Mouse (Mus musculus) T-helper 2 cell (primary cell): ENCODE data around the gene Olfr812.
"Not testable (repeated sequence)": the region's sequence is repeated elsewhere in the genome, so short reads cannot be mapped to it uniquely, and the experiment has no call there.

Experiments
- in situ Hi-C: fragments of 300-600 bp; cut with MboI, MseI; formaldehyde crosslinking; loops from one replicate; pipeline ENCODE4 v1.15.1; 2025; ENCODE audit warnings: high pct_unique_total_duplicates

Olfr812 gene

DNA sequence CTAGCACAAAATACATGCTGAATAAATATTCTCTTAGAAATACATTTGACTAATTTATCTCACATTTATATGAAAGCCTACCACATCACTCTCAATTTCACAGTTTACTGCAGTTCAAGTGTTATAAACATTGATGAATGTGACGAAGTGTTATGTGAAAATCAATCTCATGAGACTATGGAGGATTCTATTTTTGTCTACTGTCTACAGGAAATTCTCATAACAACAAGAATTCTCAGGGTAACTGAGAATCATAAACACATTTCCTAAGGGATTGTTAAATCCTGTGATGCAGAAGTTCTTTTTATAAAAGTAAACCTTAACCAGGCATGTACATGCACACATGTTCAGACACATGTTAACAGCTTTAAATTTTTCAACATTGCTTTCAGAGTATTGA, at the start of gene Olfr812:
Olfr812 (minus strand) TSS at position 101 of the 400 bp plus-strand sequence.
- in situ Hi-C loops: no loop called here

DNA sequence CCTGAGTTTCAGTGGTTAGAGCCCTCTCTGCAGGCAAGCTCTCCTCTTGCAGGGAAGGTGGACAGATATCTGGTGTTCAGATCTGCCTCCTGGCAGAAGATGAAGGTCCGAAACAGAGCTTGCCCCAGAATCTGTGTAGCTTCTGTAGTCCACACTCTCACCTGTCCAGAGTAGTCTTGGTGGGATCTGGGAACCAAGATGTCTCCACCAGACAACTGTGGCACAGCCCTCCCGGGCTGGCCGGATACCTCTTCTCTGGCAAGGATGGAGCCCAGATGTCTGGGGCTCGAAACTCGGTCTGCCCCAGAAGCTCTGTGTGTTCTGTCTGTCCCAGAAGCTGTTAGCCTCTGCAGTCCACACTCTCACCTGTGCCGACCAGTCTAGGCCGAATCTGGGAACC, 40.0 kb upstream of the Olfr812 start:
- in situ Hi-C loops: no loop called here

DNA sequence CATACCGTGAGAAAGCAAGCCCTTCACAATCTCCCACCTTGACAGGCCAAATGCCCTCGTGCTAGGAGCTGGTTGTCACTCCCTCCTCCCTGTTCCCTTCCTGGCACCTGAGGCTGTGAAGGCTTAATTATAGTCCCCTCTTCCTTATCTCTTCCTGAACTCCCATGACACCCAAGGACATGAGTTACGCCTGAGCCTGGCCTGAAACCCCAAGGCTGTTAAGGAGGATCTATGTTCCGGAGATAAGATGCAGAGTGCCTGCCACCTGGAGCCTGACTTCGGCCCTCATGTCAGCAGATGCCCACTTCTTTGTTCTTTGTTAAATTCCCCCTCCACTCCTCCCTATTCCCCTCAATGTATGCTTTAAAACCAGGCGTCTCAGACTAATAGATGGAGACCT, 39.6 kb upstream of the Olfr812 start:
- in situ Hi-C loops: not testable (repeated sequence)

DNA sequence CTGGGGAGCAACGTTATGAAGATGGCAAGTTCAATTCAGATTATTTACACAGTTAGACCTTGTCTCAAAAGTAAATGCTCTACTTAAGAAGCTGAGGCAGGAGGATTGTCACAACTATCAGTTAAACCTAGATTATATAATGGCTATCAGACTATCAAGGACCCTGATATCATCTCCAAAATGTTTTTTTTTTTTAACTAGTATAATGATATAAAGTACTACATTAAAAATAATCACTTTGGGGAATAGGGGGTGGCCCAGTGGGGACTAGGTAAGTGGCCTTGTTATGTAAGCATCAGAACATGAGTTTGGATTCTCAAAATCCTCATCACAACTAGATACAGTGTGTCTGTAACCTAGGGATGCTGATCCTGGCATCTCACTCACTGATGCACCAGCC, 33.9 kb upstream of the Olfr812 start, which contains the start of gene Olfr814:
Olfr814 (minus strand) TSS at position 101 of the 400 bp plus-strand sequence.
- in situ Hi-C loops: not testable (repeated sequence)

DNA sequence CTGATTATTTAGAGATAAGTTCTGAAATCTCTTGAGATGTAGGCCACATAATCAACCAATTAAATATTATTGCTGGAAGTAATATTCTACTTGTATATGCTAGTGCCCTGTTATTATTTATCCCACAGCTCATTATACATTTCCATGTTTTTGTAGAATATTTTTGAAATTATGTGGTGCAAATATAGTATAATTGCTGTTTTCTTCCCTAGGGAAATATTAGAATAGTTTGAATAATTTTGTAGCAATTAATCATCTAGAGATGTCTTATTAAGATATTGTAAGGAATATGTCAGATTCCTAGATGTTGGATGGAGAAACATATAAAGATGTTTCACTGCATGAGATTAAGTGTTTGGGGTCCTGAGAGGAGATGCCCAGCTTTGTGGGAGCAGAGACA, 9.2 kb upstream of the Olfr812 start, which contains the start of gene Olfr813:
Olfr813 (plus strand) TSS at position 301 of the 400 bp plus-strand sequence.
- in situ Hi-C loops: no loop called here

DNA sequence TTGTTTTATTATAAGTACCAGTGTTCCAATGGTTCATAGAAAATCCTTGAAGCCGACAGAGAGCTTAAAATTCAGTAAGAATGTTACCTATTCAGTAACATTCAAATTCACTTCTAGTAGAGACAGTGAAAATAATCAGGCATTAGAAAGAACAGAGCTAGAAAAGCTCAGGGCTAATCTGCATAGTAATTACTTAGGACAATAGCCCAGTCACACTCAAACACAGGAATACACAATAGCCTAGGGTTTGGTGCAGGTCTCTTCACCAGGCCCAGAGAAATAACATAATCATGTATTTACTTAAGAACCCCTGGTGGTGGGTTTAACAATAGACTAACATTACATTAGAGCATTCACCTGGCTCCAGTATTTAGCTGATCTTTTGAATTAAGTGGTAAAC, 1.4 kb upstream of the Olfr812 start:
- in situ Hi-C loops: no loop called here

DNA sequence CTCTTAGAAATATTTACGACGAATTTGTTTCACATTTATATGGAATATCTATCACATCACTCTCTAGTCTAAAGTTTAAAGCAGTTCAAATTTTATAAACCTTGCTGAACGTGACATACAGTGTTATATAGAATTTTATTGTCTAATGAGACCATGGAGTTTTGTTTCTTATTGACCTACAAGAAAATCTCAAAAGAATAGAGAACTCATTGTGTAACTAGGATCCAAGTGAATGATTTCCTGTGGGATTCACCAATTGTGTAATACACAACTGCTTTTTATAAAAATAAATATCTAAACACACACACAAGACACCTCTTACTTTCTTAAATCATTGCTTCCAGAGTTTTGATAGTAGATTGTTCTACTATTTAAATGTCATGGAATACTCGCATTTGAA, 41.6 kb downstream of the Olfr812 start, which contains the start of gene Olfr811:
Olfr811 (minus strand) TSS at position 101 of the 400 bp plus-strand sequence.
- in situ Hi-C loops: no loop called here

DNA sequence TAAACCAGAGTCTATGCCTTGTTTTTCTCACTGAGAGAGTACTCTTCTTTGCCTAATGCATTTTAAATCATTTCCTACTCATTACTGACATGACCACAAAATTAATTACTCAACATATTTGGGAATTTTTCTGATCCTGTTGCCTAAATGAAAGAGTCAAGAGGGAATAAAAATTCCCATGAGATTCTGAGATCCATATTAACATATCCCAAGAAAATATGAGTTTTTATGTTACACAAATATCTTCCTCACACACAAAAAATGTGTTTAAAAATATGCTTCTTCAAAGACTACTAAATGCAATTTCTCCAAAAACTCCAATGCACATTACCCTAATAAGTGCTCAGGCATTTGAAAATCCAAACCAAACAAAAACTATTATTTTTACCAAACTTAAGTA, 51.1 kb downstream of the Olfr812 start, which contains the start of gene Olfr810:
Olfr810 (minus strand) TSS at position 101 of the 400 bp plus-strand sequence.
- in situ Hi-C loops: loop anchor here (10.0 kb wide), 1 partner anchor 160 kb away; the partner anchor contains the start of gene Olfr799
